Mouse (Mus musculus) kidney, postnatal 0 days (tissue): ENCODE results near the gene Tnmd. TPM values are rescaled to one million over a fixed set of nuclear protein-coding genes. Genes with fewer than 3 reads are reported as not detected.
A peak's percentile ranks its signal among the peaks of the same experiment; 100 is the strongest.

Experiments used
- ATAC-seq: fragments of 200-750 bp; cut with Nextera tagmentation; replicated peaks from 2 replicates; pipeline ENCODE4 v1.8.0; 2017; ENCODE audit warnings: low read depth, moderate number of reproducible peaks, moderate TSS enrichment, moderate library complexity; ENCODE audit not compliant: low FRiP score
- DNase-seq: peaks from one replicate; pipeline ENCODE4 v3.0.0-alpha.2; 2016; ENCODE audit warnings: low spot score
- H3K27ac ChIP-seq: fragments of 300-500 bp; sonication (generic); 2 replicates; pipeline ENCODE4 v1.5.1; 2014; ENCODE audit warnings: mild to moderate bottlenecking
- H3K27me3 ChIP-seq: fragments of 300-500 bp; sonication (generic); 2 replicates; pipeline ENCODE4 v1.6.1; 2014; ENCODE audit warnings: low read length, mixed read lengths; ENCODE audit not compliant: insufficient read depth
- H3K36me3 ChIP-seq: fragments of 300-500 bp; sonication (generic); 2 replicates; pipeline ENCODE4 v1.6.1; 2014; ENCODE audit warnings: low read length, mixed read lengths; ENCODE audit not compliant: insufficient read depth
- H3K4me1 ChIP-seq: fragments of 300-500 bp; sonication (generic); replicated peaks from 2 replicates; pipeline ENCODE4 v1.6.1; 2014; ENCODE audit warnings: antibody characterized with exemption, low read length, mixed read lengths; ENCODE audit not compliant: insufficient read depth
- H3K4me2 ChIP-seq: fragments of 300-500 bp; sonication (generic); 2 replicates; pipeline ENCODE4 v1.6.1; 2014; ENCODE audit warnings: mild to moderate bottlenecking, low read length, moderate library complexity, mixed read lengths
- H3K4me3 ChIP-seq: fragments of 300-500 bp; sonication (generic); replicated peaks from 2 replicates; pipeline ENCODE4 v1.5.1; 2014; ENCODE audit warnings: low read depth, low read length
- H3K9ac ChIP-seq: fragments of 300-500 bp; sonication (generic); 2 replicates; pipeline ENCODE4 v1.6.1; 2014; ENCODE audit warnings: low read depth, low read length
- H3K9me3 ChIP-seq: fragments of 300-500 bp; sonication (generic); replicated peaks from 2 replicates; pipeline ENCODE4 v1.6.1; 2016; ENCODE audit warnings: low read length, inconsistent platforms, mixed read lengths
- CTCF ChIP-seq: IDR thresholded peaks from 2 replicates; pipeline ENCODE4 v1.5.1; 2016; ENCODE audit warnings: antibody characterized with exemption, low read depth, mild to moderate bottlenecking, moderate library complexity
- WGBS: fragments of 180-500 bp; shearing (Covaris S2); extraction: QIAGEN DNeasy Blood & Tissue Kit; methylation state at CpG from one replicate; pipeline ENCODE4 v1.1.7; 2014; 5-methylcytosine and 5-hydroxymethylcytosine counted together
- polyA plus RNA-seq: library from polyadenylated mRNA; unstranded; fragments of >200 nt; fragmentation: Nextera tagmentation; extraction: Ambion mirVana; gene quantifications from 2 replicates; pipeline ENCODE4 v1.2.1, GENCODE M21; 2015

The Tnmd gene
- 0.23 and 0.38 TPM in 2 replicates for polyA plus RNA-seq

DNA sequence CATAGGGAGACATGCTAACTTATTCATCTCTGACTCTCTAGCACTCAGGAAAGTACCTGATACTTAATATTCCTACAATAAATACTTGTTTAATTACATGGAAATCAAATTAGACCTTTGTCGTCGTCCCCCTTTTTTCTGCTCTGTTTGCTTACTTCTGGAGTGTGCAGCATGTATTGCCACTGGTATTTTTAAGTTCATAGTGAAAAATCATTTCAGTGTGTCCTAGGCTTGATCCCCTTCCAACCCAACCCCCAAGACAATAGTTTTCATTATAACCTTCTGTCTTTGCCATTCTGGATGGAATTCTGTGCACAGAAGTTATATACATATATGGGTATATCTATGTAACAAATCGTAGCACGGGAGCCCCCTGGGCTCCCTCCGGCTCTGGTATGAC, at the start of gene Tnmd:
Tnmd (plus strand) TSS at position 301 of the 400 bp plus-strand sequence.
- WGBS: 87% methylated on average over 5 of the region's 5 CpGs

DNA sequence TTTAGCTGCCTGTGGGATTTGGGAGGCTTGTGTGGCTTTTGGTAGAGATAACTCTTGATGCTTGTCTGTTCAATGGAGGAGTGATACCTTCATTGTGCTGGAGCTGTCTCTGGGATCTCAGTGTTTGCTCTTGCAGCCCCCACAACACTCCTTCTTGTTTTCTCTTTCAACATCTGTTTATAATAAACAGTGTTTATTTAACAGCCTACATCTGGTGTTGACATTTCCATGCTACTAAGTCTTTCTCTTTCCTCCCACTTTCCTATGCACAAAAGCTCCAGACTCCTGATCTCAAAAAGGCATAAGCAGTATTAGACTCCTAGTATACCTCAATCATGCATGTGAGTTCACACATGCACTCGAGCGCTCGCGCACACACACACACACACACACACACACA, 2.9 kb downstream of the Tnmd start:
- Histone ChIP-seq H3K9me3 (no peaks in the 10 kb centered on the region), H3K4me1 (no peaks in the 10 kb centered on the region), H3K4me3 (no peak overlapping the region), H3K4me2 (no peak overlapping the region), H3K27me3 (no peaks in the 10 kb centered on the region), H3K27ac (no peak overlapping the region), H3K9ac (no peak overlapping the region), H3K36me3 (no peaks in the 10 kb centered on the region)
- TF ChIP-seq CTCF: no peak
- WGBS: 80% methylated on average over 4 of the region's 4 CpGs
- ATAC-seq: no peak
- no peak for DNase-seq

More for the DNA sequence above, at the start of gene Tnmd:
- Histone ChIP-seq H3K9ac (no peak within 1 kb of the TSS), H3K4me3 (no peak within 1 kb of the TSS), H3K36me3 (no peaks in the 10 kb centered on the region), H3K4me2 (no peak within 1 kb of the TSS), H3K9me3 (no peaks in the 10 kb centered on the region), H3K4me1 (no peaks in the 10 kb centered on the region), H3K27ac (no peak within 1 kb of the TSS), H3K27me3 (no peaks in the 10 kb centered on the region)
- DNase-seq (no peak), ATAC-seq (no peak)
- TF ChIP-seq CTCF: no peak

DNA sequence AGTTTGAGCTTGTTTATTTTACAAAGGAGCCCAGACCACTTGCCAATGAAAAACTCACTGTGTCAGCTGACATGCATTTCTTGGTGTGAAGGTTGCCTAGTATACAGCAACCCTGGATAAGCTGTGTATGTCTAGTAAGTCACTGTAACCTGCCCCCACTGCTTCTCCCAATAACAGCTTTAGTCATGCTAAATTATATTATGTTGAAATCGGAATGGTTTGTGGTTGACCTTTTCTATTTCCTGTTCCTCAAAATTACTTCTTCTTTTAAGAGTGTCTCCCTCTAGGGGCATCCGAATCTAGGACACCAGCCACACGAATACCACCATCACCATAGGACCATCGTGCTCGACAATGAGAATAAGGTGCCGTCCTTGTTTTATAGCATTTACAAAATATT, 19.0 kb downstream of the Tnmd start:
- DNase-seq: no peak
- ATAC-seq: no peak
- Histone ChIP-seq H3K27me3 (no peaks in the 10 kb centered on the region), H3K4me1 (no peaks in the 10 kb centered on the region), H3K9me3 (no peaks in the 10 kb centered on the region), H3K4me2 (no peak overlapping the region), H3K4me3 (no peak overlapping the region), H3K36me3 (no peaks in the 10 kb centered on the region), H3K9ac (no peak overlapping the region), H3K27ac (no peak overlapping the region)
- no peak for TF ChIP-seq CTCF
- 92% methylated on average over 6 of the region's 6 CpGs for WGBS

DNA sequence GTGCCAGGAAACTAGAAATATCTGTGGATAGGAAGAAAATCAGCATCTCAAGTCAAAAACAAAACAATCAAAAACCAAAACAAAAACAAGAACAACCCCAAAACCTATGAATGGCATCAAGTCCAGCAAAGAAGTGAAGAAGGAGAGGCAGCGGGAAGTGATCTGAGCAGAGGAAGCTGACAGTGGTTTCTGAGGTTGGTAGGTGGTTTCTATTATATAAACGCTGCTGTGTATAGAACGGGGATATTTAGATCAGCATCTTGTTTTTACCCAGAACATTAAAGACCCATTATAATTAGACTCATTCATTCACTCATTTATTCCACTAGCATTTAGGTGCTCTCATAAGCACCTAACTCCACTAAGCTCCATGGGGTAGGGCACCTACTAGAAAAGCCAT, 36.5 kb downstream of the Tnmd start:
- H3K9me3 ChIP-seq: no peaks in the 10 kb centered on the region
- H3K4me3 ChIP-seq: no peak overlapping the region
- H3K4me1 ChIP-seq: no peaks in the 10 kb centered on the region
- no peaks in the 10 kb centered on the region for H3K36me3 ChIP-seq
- WGBS: 97% methylated on average over 3 of the region's 3 CpGs
- H3K4me2 ChIP-seq: no peak overlapping the region
- no peaks in the 10 kb centered on the region for H3K27me3 ChIP-seq
- no peak overlapping the region for H3K27ac ChIP-seq
- H3K9ac ChIP-seq: no peak overlapping the region
- ATAC-seq: no peak
- no peak for DNase-seq
- no peak for TF ChIP-seq CTCF

DNA sequence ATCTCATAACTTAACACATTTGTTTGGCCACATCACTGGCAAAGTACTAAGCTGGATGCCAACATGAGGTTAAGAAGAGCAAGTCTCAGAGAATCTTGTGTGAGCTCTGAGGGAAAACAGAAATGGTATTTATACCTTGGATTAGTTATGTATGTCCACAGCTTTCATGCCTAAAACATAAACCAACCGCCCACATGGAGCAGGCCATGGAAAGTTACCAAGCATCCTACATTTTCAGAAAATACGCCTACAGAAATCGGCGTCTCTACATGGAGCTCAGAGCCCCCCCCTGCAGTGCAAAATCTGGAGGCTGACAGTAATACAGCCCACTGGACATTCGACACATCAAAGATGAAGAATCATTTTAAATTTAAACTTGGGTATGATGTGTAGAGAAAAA, 37.3 kb downstream of the Tnmd start:
- 88% methylated on average over 5 of the region's 5 CpGs for WGBS
- no peak for ATAC-seq

DNA sequence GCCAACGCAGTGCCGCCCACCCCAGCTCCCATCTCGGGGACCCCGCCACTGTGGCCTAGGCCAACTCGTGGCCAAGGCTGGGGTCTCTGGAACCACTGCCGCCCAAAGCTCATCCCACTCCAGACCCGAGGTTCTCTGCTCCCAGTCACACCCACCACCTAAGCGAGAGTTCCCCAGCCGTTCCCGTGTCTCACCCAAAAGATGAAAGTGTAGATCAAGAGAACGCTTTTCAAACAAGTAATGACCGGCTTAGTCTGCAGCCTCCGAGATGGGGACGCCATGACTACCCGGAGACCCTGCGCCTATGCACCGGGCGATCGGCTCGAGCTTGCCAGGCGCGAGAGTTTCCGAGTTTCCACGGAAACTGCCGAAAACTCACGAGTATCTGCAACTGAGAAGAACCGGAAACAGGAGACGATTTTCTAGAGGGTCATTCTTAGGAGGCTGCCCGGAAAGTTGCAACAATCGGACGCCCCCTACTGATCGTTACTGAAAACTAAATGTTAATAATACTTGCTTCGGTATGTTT, 47.3 kb downstream of the Tnmd start, which contains the start of gene Tspan6:
Tspan6 (minus strand) TSS at position 416 of the 529 bp plus-strand sequence.
- 27% methylated on average over 33 of the region's 33 CpGs for WGBS
- no peaks in the 10 kb centered on the region for H3K9me3 ChIP-seq
- no peaks in the 10 kb centered on the region for H3K36me3 ChIP-seq
- H3K9ac ChIP-seq: peak within 1 kb of the TSS; percentile 70
- ATAC-seq (peak; percentile 82), DNase-seq (peak; percentile 91)
- peak within 1 kb of the TSS; percentile 60 for H3K4me2 ChIP-seq
- H3K4me1 ChIP-seq: no peaks in the 10 kb centered on the region
- H3K4me3 ChIP-seq: peak within 1 kb of the TSS; percentile 51
- TF ChIP-seq CTCF: peak; percentile 62
- H3K27ac ChIP-seq: no peak within 1 kb of the TSS
- H3K27me3 ChIP-seq: no peaks in the 10 kb centered on the region

More for the DNA sequence above, 37.3 kb downstream of the Tnmd start:
- no peaks in the 10 kb centered on the region for H3K4me1 ChIP-seq
- no peak overlapping the region for H3K4me2 ChIP-seq
- no peak for DNase-seq
- H3K36me3 ChIP-seq: no peaks in the 10 kb centered on the region
- no peak overlapping the region for H3K4me3 ChIP-seq
- H3K9me3 ChIP-seq: no peaks in the 10 kb centered on the region
- TF ChIP-seq CTCF: no peak
- no peaks in the 10 kb centered on the region for H3K27me3 ChIP-seq
- H3K9ac ChIP-seq: no peak overlapping the region
- no peak overlapping the region for H3K27ac ChIP-seq

DNA sequence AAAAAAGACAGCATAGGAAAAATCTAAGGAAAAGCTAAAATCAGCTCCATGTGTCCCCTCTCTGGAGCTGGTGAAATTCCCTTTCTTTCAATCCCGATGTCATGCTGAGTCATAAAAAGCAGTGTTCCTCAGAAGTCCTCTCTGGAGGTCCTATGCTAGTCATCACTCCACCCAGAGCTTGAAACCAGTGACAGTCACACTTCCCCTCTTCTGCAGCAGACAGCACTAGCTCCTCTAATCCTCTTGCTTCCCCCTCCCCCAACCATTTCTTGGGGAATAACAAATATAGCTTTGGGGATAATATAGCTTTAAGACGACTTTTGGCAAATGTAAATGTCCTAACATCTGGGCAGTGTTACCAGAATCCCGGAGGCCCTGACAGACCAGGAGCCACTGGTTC, 57.5 kb downstream of the Tnmd start, which contains the start of gene Srpx2:
Srpx2 (plus strand) TSS at position 166 of the 400 bp plus-strand sequence.
- WGBS: 37% methylated on average over 3 of the region's 3 CpGs
- H3K27me3 ChIP-seq: no peaks in the 10 kb centered on the region
- DNase-seq (peak; percentile 14), ATAC-seq (no peak)
- no peaks in the 10 kb centered on the region for H3K4me1 ChIP-seq
- no peaks in the 10 kb centered on the region for H3K9me3 ChIP-seq
- no peak within 1 kb of the TSS for H3K27ac ChIP-seq
- no peak for TF ChIP-seq CTCF
- no peak within 1 kb of the TSS for H3K4me3 ChIP-seq
- H3K4me2 ChIP-seq: no peak within 1 kb of the TSS
- no peaks in the 10 kb centered on the region for H3K36me3 ChIP-seq
- H3K9ac ChIP-seq: no peak within 1 kb of the TSS
